Mouse (Mus musculus) heart, embryonic 13.5 days (tissue): ENCODE measurements around the gene Frmpd1. TPM values are rescaled to one million over a fixed set of nuclear protein-coding genes. Genes with fewer than 3 reads are reported as not detected.

Source experiments
- ATAC-seq: fragments of 200-750 bp; cut with Nextera tagmentation; 2 replicates; pipeline ENCODE4 v1.8.0; 2017; ENCODE audit warnings: moderate TSS enrichment; ENCODE audit not compliant: insufficient number of reproducible peaks, low FRiP score, low TSS enrichment; ENCODE audit errors: extremely low read depth
- H3K27ac ChIP-seq: fragments of 300-500 bp; sonication (generic); replicated peaks from 2 replicates; pipeline ENCODE4 v1.5.1; 2015; ENCODE audit warnings: moderate library complexity, mild to moderate bottlenecking, inconsistent platforms
- H3K27me3 ChIP-seq: fragments of 300-500 bp; sonication (generic); replicated peaks from 2 replicates; pipeline ENCODE4 v1.6.1; 2015; ENCODE audit warnings: mild to moderate bottlenecking, inconsistent platforms
- H3K36me3 ChIP-seq: fragments of 300-500 bp; sonication (generic); 2 replicates; pipeline ENCODE4 v1.6.1; 2015; ENCODE audit warnings: mild to moderate bottlenecking, inconsistent platforms
- H3K4me1 ChIP-seq: fragments of 300-500 bp; sonication (generic); 2 replicates; pipeline ENCODE4 v1.6.1; 2015; ENCODE audit warnings: inconsistent platforms
- H3K4me2 ChIP-seq: fragments of 300-500 bp; sonication (generic); 2 replicates; pipeline ENCODE4 v1.6.1; 2015; ENCODE audit warnings: inconsistent platforms, mild to moderate bottlenecking, moderate library complexity
- H3K4me3 ChIP-seq: fragments of 300-500 bp; sonication (generic); 2 replicates; pipeline ENCODE4 v1.5.1; 2015; ENCODE audit warnings: moderate library complexity, mild to moderate bottlenecking, inconsistent platforms
- H3K9ac ChIP-seq: fragments of 300-500 bp; sonication (generic); 2 replicates; pipeline ENCODE4 v1.6.1; 2015; ENCODE audit warnings: inconsistent platforms, mild to moderate bottlenecking, moderate library complexity
- H3K9me3 ChIP-seq: fragments of 300-500 bp; sonication (generic); 2 replicates; pipeline ENCODE4 v1.6.1; 2016; ENCODE audit warnings: inconsistent platforms
- WGBS: fragments of 180-500 bp; shearing (Covaris S2); methylation state at CpG from one replicate; pipeline ENCODE4 v1.1.7; 2015; ENCODE audit warnings: mixed read lengths; 5-methylcytosine and 5-hydroxymethylcytosine counted together
- polyA plus RNA-seq: library from polyadenylated mRNA; unstranded; fragments of >200 nt; fragmentation: Nextera tagmentation; extraction: Ambion mirVana; gene quantifications from 2 replicates; pipeline ENCODE4 v1.2.1, GENCODE M21; 2015

Gene Frmpd1
- polyA plus RNA-seq, 1 experiment from 2014 or later, result 2.3 TPM

GRCm38 (mm10) chr4:45332466-45332865, 147.8 kb downstream of the Frmpd1 start:
- WGBS, result 51% methylated on average over 3 of the region's 3 CpGs
- H3K4me2 ChIP-seq, result no peak overlapping the region

More at GRCm38 (mm10) chr4:45332466-45332865, 147.8 kb downstream of the Frmpd1 start:
- Histone ChIP-seq H3K4me3 (no peak overlapping the region), H3K36me3 (no peaks in the 10 kb centered on the region), H3K4me1 (no peaks in the 10 kb centered on the region), H3K27me3 (peaks cover 5% of the 10 kb centered on the region; the same call in 1 of the 2 replicates), H3K27ac (no peak overlapping the region), H3K9me3 (no peaks in the 10 kb centered on the region), H3K9ac (no peak overlapping the region)
- no peak for ATAC-seq

Other genes starting within 250 kb of the Frmpd1 start
- gene Grhpr, start 203.5 kb upstream of the Frmpd1 start, polyA plus RNA-seq, result 84.9 and 99.1 TPM in 2 replicates
- gene Zbtb5, start 172.5 kb upstream of the Frmpd1 start, polyA plus RNA-seq, result 14.9 and 15.4 TPM in 2 replicates
- gene Polr1e, start 166.3 kb upstream of the Frmpd1 start, polyA plus RNA-seq, result 59.8 and 60.3 TPM in 2 replicates
- gene Fbxo10, start 100.3 kb upstream of the Frmpd1 start, polyA plus RNA-seq, result 15.6 and 16.2 TPM in 2 replicates
- gene Tomm5, start 76.8 kb upstream of the Frmpd1 start, polyA plus RNA-seq, result 203 and 242 TPM in 2 replicates
- 11.1 and 11.4 TPM in 2 replicates for gene Trmt10b, start 112.3 kb downstream of the Frmpd1 start, polyA plus RNA-seq
- gene Dcaf10, start 157.2 kb downstream of the Frmpd1 start, polyA plus RNA-seq, result 7.8 and 8.0 TPM in 2 replicates
- 31.7 and 37.7 TPM in 2 replicates for gene Exosc3, start 157.9 kb downstream of the Frmpd1 start, polyA plus RNA-seq
- gene Slc25a51, start 223.9 kb downstream of the Frmpd1 start, polyA plus RNA-seq, result 59.0 and 64.6 TPM in 2 replicates